Mouse (Mus musculus): ENCODE measurements around the gene Pnpla3. TPM values are rescaled to one million over a fixed set of nuclear protein-coding genes. Genes with fewer than 3 reads are reported as not detected.

The Pnpla3 gene
- polyA plus RNA-seq, 1 experiment from 2014 or later, result 1.5 TPM

- H3K4me1 ChIP-seq, result peaks cover 35% of the 10 kb centered on the region
- no peak for DNase-seq (ENCODE audit: low spot score)
- no peaks in the 10 kb centered on the region for H3K36me3 ChIP-seq (replicated peaks)
- H3K27me3 ChIP-seq (replicated peaks; ENCODE audit: low read depth, poor library complexity, severe bottlenecking), result peaks cover 11% of the 10 kb centered on the region
- H3K4me3 ChIP-seq, result no peak overlapping the region
- no peaks in the 10 kb centered on the region for H3K9me3 ChIP-seq
- 62% methylated on average over 4 of the region's 4 CpGs for WGBS
- H3K27ac ChIP-seq (replicated peaks), result no peak overlapping the region
Observed at GRCm38 (mm10) chr15:84186196-84186595, 18.6 kb downstream of the Pnpla3 start.

GRCm38 (mm10) chr15:84188887-84189530 lies 21.4 kb downstream of the Pnpla3 start:
- Histone ChIP-seq H3K27me3 (replicated peaks; ENCODE audit: low read depth, poor library complexity, severe bottlenecking) (no peaks in the 10 kb centered on the region), H3K36me3 (replicated peaks) (no peaks in the 10 kb centered on the region), H3K4me1 (peaks cover 33% of the 10 kb centered on the region), H3K4me3 (no peak overlapping the region), H3K27ac (replicated peaks) (no peak overlapping the region), H3K9me3 (no peaks in the 10 kb centered on the region)
- no peak for DNase-seq (ENCODE audit: low spot score)
- WGBS, result 64% methylated on average over 2 of the region's 2 CpGs

- 46% methylated on average over 3 of the region's 3 CpGs for WGBS
- Histone ChIP-seq H3K27ac (replicated peaks) (no peak overlapping the region), H3K36me3 (replicated peaks) (0 out of 2 replicates have a peak, but pooled peaks cover 4% of the 10 kb centered on the region), H3K9me3 (no peaks in the 10 kb centered on the region), H3K4me3 (no peak overlapping the region), H3K27me3 (replicated peaks; ENCODE audit: low read depth, poor library complexity, severe bottlenecking) (no peaks in the 10 kb centered on the region), H3K4me1 (peaks cover 25% of the 10 kb centered on the region)
- DNase-seq (ENCODE audit: low spot score), result no peak
Observed at GRCm38 (mm10) chr15:84189881-84190280, 22.2 kb downstream of the Pnpla3 start.

- peak overlapping the region; percentile 99 for H3K4me3 ChIP-seq
- H3K9me3 ChIP-seq, result no peaks in the 10 kb centered on the region
- H3K4me1 ChIP-seq, result peaks cover 25% of the 10 kb centered on the region
- no peak for DNase-seq (ENCODE audit: low spot score)
- H3K36me3 ChIP-seq (replicated peaks), result peaks cover 23% of the 10 kb centered on the region
- WGBS, result 2% methylated on average over 9 of the region's 9 CpGs
- H3K27ac ChIP-seq (replicated peaks), result peak overlapping the region; percentile 95
- H3K27me3 ChIP-seq (replicated peaks; ENCODE audit: low read depth, poor library complexity, severe bottlenecking), result no peaks in the 10 kb centered on the region
Observed at GRCm38 (mm10) chr15:84191724-84192057, 24.1 kb downstream of the Pnpla3 start.

GRCm38 (mm10) chr15:84192058-84192791 lies 24.6 kb downstream of the Pnpla3 start, which contains the start of gene Samm50:
Gene Samm50, plus strand, starts transcription at chr15:84192241.
- H3K4me1 ChIP-seq, result peaks cover 25% of the 10 kb centered on the region
- DNase-seq (ENCODE audit: low spot score), result peak; percentile 94
- WGBS, result 5% methylated on average over 48 of the region's 48 CpGs
- H3K9me3 ChIP-seq, result no peaks in the 10 kb centered on the region
- peak within 1 kb of the TSS; percentile 99 for H3K4me3 ChIP-seq
- peaks cover 28% of the 10 kb centered on the region for H3K36me3 ChIP-seq (replicated peaks)
- H3K27ac ChIP-seq (replicated peaks), result peak within 1 kb of the TSS; percentile 95
- H3K27me3 ChIP-seq (replicated peaks; ENCODE audit: low read depth, poor library complexity, severe bottlenecking), result no peaks in the 10 kb centered on the region

GRCm38 (mm10) chr15:84196486-84197165 lies 29.0 kb downstream of the Pnpla3 start:
- no peaks in the 10 kb centered on the region for H3K27me3 ChIP-seq (replicated peaks; ENCODE audit: low read depth, poor library complexity, severe bottlenecking)
- 86% methylated on average over 8 of the region's 8 CpGs for WGBS
- no peak overlapping the region for H3K4me3 ChIP-seq
- H3K27ac ChIP-seq (replicated peaks), result no peak overlapping the region
- peaks cover 72% of the 10 kb centered on the region for H3K36me3 ChIP-seq (replicated peaks)
- no peaks in the 10 kb centered on the region for H3K9me3 ChIP-seq
- peaks cover 11% of the 10 kb centered on the region for H3K4me1 ChIP-seq
- no peak for DNase-seq (ENCODE audit: low spot score)

- no peaks in the 10 kb centered on the region for H3K27me3 ChIP-seq (replicated peaks; ENCODE audit: low read depth, poor library complexity, severe bottlenecking)
- no peak for DNase-seq (ENCODE audit: low spot score)
- no peak overlapping the region for H3K4me3 ChIP-seq
- peaks cover 96% of the 10 kb centered on the region for H3K36me3 ChIP-seq (replicated peaks)
- H3K4me1 ChIP-seq, result peaks cover 8% of the 10 kb centered on the region
- no peak overlapping the region for H3K27ac ChIP-seq (replicated peaks)
- H3K9me3 ChIP-seq, result no peaks in the 10 kb centered on the region
- 92% methylated on average over 4 of the region's 4 CpGs for WGBS
Observed at GRCm38 (mm10) chr15:84207327-84207726, 39.7 kb downstream of the Pnpla3 start.

- 85% methylated on average over 11 of the region's 11 CpGs for WGBS
- Histone ChIP-seq H3K9me3 (no peaks in the 10 kb centered on the region), H3K27ac (replicated peaks) (no peak overlapping the region), H3K27me3 (replicated peaks; ENCODE audit: low read depth, poor library complexity, severe bottlenecking) (no peaks in the 10 kb centered on the region), H3K4me1 (peaks cover 32% of the 10 kb centered on the region), H3K36me3 (replicated peaks) (peaks cover 92% of the 10 kb centered on the region), H3K4me3 (no peak overlapping the region)
- DNase-seq (ENCODE audit: low spot score), result no peak
Observed at GRCm38 (mm10) chr15:84209517-84210412, 42.1 kb downstream of the Pnpla3 start.

GRCm38 (mm10) chr15:84210461-84210860 lies 42.8 kb downstream of the Pnpla3 start:
- no peak for DNase-seq (ENCODE audit: low spot score)
- H3K4me3 ChIP-seq, result no peak overlapping the region
- peaks cover 39% of the 10 kb centered on the region for H3K4me1 ChIP-seq
- H3K27me3 ChIP-seq (replicated peaks; ENCODE audit: low read depth, poor library complexity, severe bottlenecking), result no peaks in the 10 kb centered on the region
- WGBS, result 94% methylated on average over 13 of the region's 13 CpGs
- no peaks in the 10 kb centered on the region for H3K9me3 ChIP-seq
- H3K36me3 ChIP-seq (replicated peaks), result peaks cover 92% of the 10 kb centered on the region
- H3K27ac ChIP-seq (replicated peaks), result no peak overlapping the region

GRCm38 (mm10) chr15:84210941-84211340 lies 43.3 kb downstream of the Pnpla3 start:
- DNase-seq (ENCODE audit: low spot score), result no peak
- Histone ChIP-seq H3K27ac (replicated peaks) (no peak overlapping the region), H3K4me3 (no peak overlapping the region), H3K36me3 (replicated peaks) (peaks cover 87% of the 10 kb centered on the region), H3K4me1 (peaks cover 44% of the 10 kb centered on the region), H3K9me3 (no peaks in the 10 kb centered on the region), H3K27me3 (replicated peaks; ENCODE audit: low read depth, poor library complexity, severe bottlenecking) (no peaks in the 10 kb centered on the region)
- 92% methylated on average over 13 of the region's 13 CpGs for WGBS

- no peak overlapping the region for H3K27ac ChIP-seq (replicated peaks)
- 78% methylated on average over 4 of the region's 4 CpGs for WGBS
- H3K36me3 ChIP-seq (replicated peaks), result peaks cover 81% of the 10 kb centered on the region
- no peaks in the 10 kb centered on the region for H3K9me3 ChIP-seq
- no peak overlapping the region for H3K4me3 ChIP-seq
- peaks cover 50% of the 10 kb centered on the region for H3K4me1 ChIP-seq
- no peaks in the 10 kb centered on the region for H3K27me3 ChIP-seq (replicated peaks; ENCODE audit: low read depth, poor library complexity, severe bottlenecking)
- no peak for DNase-seq (ENCODE audit: low spot score)
Observed at GRCm38 (mm10) chr15:84211564-84211963, 43.9 kb downstream of the Pnpla3 start.
